ENCODE assay signal across 7 mouse cellular contexts in the genomic region with DNA sequence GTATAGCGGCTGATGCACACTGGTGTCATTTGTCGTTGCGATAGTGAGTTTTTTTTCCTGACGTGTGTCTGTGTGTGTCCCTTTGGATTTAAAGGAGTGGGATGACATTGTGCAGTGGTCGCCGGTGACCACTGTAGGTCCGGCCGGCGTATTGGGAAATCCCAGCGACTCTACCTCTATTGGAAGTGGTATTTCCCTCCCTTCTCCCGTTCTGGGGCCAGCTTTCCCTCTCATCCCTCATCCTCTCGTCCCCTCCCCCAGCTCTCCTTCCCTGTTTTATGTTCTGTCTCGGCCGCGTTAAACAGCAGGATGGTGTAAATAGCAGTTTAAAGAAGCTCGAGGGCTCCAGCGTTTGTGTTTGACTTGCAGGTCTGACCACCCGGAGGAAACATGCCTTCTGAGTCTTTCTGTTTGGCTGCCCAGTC. TPM values are rescaled to one million over a fixed set of nuclear protein-coding genes. Genes with fewer than 3 reads are reported as not detected.
DNase-seq lines count a peak whose midpoint lies in the region; ATAC-seq and TF ChIP-seq lines count a peak whose summit lies in the region.

No protein-coding gene starts in this region.

- peaks cover 50% of the 10 kb centered on the region for H3K79me2 ChIP-seq in macrophage (ENCODE audit: inconsistent target)

- no peaks in the 10 kb centered on the region for H3K27me3 ChIP-seq in Patski
- H3K27me3 ChIP-seq in forebrain, embryonic 15.5 days: no peaks in the 10 kb centered on the region
- H3K27me3 ChIP-seq in hindbrain, embryonic 10.5 days (ENCODE audit: insufficient read depth, poor library complexity, severe bottlenecking): no peaks in the 10 kb centered on the region
- H3K27me3 ChIP-seq in small intestine, adult 2 months (ENCODE audit: control insufficient read depth, insufficient read depth, low read length): no peaks in the 10 kb centered on the region

- H3K27ac ChIP-seq in forebrain, embryonic 15.5 days (replicated peaks): peak overlapping the region; percentile 90
- H3K27ac ChIP-seq in hindbrain, embryonic 10.5 days: peak overlapping the region; percentile 91
- peak overlapping the region; percentile 68 for H3K27ac ChIP-seq in macrophage
- H3K27ac ChIP-seq in small intestine, adult 2 months (ENCODE audit: insufficient read depth, low read depth, low read length): peak overlapping the region; percentile 79

- H3K4me3 ChIP-seq in forebrain, embryonic 15.5 days: peak overlapping the region; percentile 78
- H3K4me3 ChIP-seq in hindbrain, embryonic 10.5 days: peak overlapping the region; percentile 85
- H3K4me3 ChIP-seq in macrophage (ENCODE audit: inconsistent target): peak overlapping the region; percentile 91
- peak overlapping the region; percentile 71 for H3K4me3 ChIP-seq in small intestine, adult 2 months (ENCODE audit: low read depth, low read length)

- H3K4me1 ChIP-seq in forebrain, embryonic 15.5 days: peaks cover 25% of the 10 kb centered on the region
- peaks cover 22% of the 10 kb centered on the region for H3K4me1 ChIP-seq in hindbrain, embryonic 10.5 days (replicated peaks)
- peaks cover 6% of the 10 kb centered on the region; the same call in 1 of the 2 replicates for H3K4me1 ChIP-seq in small intestine, adult 2 months (ENCODE audit: control insufficient read depth, insufficient read depth, insufficient read length, low read length)

- peak; percentile 30 for ATAC-seq in Patski
- peak; percentile 34 for ATAC-seq in cerebellum, adult (ENCODE audit: insufficient number of reproducible peaks, low FRiP score, low TSS enrichment)
- ATAC-seq in forebrain, embryonic 15.5 days (replicated peaks): peak; percentile 58; the same call in 1 of the 2 replicates

- no peak for TF ChIP-seq POLR2A in small intestine, adult 2 months (IDR thresholded peaks at IDR 0.05; ENCODE audit: low read depth, low read length)

- intact Hi-C loops in left cerebral cortex, postnatal 25 days (cut with DNase I): loop anchor here (5.0 kb wide), 1 partner anchor 33 kb away; a partner anchor contains a TSS

- peak overlapping the region; percentile 60 for H3K4me2 ChIP-seq in forebrain, embryonic 15.5 days (replicated peaks)

- peak overlapping the region; percentile 78 for H3K9ac ChIP-seq in forebrain, embryonic 15.5 days (replicated peaks)

- POLR2A ChIA-PET in Patski (lab: Charles Lee): no interaction called here

- no peaks in the 10 kb centered on the region for H3K36me3 ChIP-seq in forebrain, embryonic 15.5 days
- H3K36me3 ChIP-seq in hindbrain, embryonic 10.5 days: peaks cover 4% of the 10 kb centered on the region; the same call in 1 of the 2 replicates
- no peaks in the 10 kb centered on the region for H3K36me3 ChIP-seq in macrophage (ENCODE audit: inconsistent target)
- H3K36me3 ChIP-seq in small intestine, adult 2 months (ENCODE audit: control insufficient read depth, insufficient read depth, low read length): no peaks in the 10 kb centered on the region; the same call in none of the 2 replicates

- TF ChIP-seq CTCF in Patski (IDR thresholded peaks at IDR 0.05): no peak
- TF ChIP-seq CTCF in small intestine, adult 2 months (IDR thresholded peaks at IDR 0.05; ENCODE audit: extremely low read depth, insufficient read length, insufficient replicate concordance, low read depth, low read length): no peak

- no peak for DNase-seq in Patski (ENCODE audit: low read depth, low spot score)
- no peak for DNase-seq in hindbrain, embryonic 10.5 days (ENCODE audit: low spot score)
- peak; percentile 27 to 30 for DNase-seq in left cerebral cortex, postnatal 25 days (ENCODE audit: low spot score in 2 of 2)

- H3K9me3 ChIP-seq in forebrain, embryonic 15.5 days: no peaks in the 10 kb centered on the region
- H3K9me3 ChIP-seq in hindbrain, embryonic 10.5 days: no peaks in the 10 kb centered on the region

- WGBS in forebrain, embryonic 15.5 days: under 1% methylated on average over 18 of the region's 18 CpGs
- WGBS in hindbrain, embryonic 10.5 days: 0% methylated on average over 18 of the region's 18 CpGs
- WGBS in macrophage (ENCODE audit: missing documents): 0% methylated on average over 18 of the region's 18 CpGs
- WGBS in small intestine, adult 2 months: under 1% methylated on average over 18 of the region's 18 CpGs

- CTCF ChIA-PET in Patski (lab: Charles Lee): interaction anchor here (1.3 kb wide), 1 partner anchor 62 kb away, joined by 3 read pairs; no protein-coding TSS in a partner anchor

- in situ Hi-C loops in Patski (cut with MboI; ENCODE audit: low pct_unique_long_range_greater_than_20kb): no loop called here

RNA-seq across cellular contexts. Expression of a gene that starts 0.5 kb away (rescaled TPM):
- polyA plus RNA-seq in Patski (2021) (35.7 TPM), macrophage (2018) (15.6 to 19.5 TPM (median 16.6 TPM) in 3 replicates)
- polyA plus RNA-seq in forebrain, embryonic 15.5 days (2015; fragmentation: Nextera tagmentation; extraction: Ambion mirVana): 47.7 and 53.7 TPM in 2 replicates
- 20.6 and 23.8 TPM in 2 replicates for polyA plus RNA-seq in hindbrain, embryonic 10.5 days (2016; fragmentation: Nextera tagmentation; extraction: Ambion mirVana)
- 100 to 1,000 TPM; 139 to 140 TPM for total RNA-seq in left cerebral cortex, postnatal 25 days (2021)
- 100 to 1,000 TPM; 119 to 257 (median 176) TPM for total RNA-seq in macrophage (2018; cell fraction: chromatin; rRNA removed)
- total RNA-seq in macrophage (2018; cell fraction: cytosol; rRNA removed): 10 to 100 TPM; 14.2 to 35.6 (median 24.8) TPM
- 100 to 1,000 TPM in 4 of 26 experiments, 10 to 100 TPM in 22; 48.7 to 119 (median 82.2) TPM for total RNA-seq in macrophage (2018; cell fraction: nucleus; rRNA removed)
- 6.7 and 14.3 TPM in 2 replicates for polyA plus RNA-seq in small intestine, adult 2 months (2012; rRNA removed)

RNA-seq across cellular contexts. Expression of a gene that starts 30.7 kb away (rescaled TPM):
- polyA plus RNA-seq in Patski (2021): 14.9 TPM
- polyA plus RNA-seq in forebrain, embryonic 15.5 days (2015; fragmentation: Nextera tagmentation; extraction: Ambion mirVana): 23.3 and 24.0 TPM in 2 replicates
- 7.2 and 9.2 TPM in 2 replicates for polyA plus RNA-seq in hindbrain, embryonic 10.5 days (2016; fragmentation: Nextera tagmentation; extraction: Ambion mirVana)
- total RNA-seq in left cerebral cortex, postnatal 25 days (2021): 10 to 100 TPM; 63.5 to 65.9 TPM
- total RNA-seq in macrophage (2018; cell fraction: chromatin; rRNA removed): 1 to 10 TPM in 19 of 26 experiments, under 1 TPM in 6, not detected in 1; 0.24 to 4.7 (median 1.7) TPM
- 1 to 10 TPM; 3.3 to 6.7 (median 5.5) TPM for total RNA-seq in macrophage (2018; cell fraction: cytosol; rRNA removed)
- 1 to 10 TPM; 1.4 to 7.6 (median 3.8) TPM for total RNA-seq in macrophage (2018; cell fraction: nucleus; rRNA removed)
- polyA plus RNA-seq in macrophage (2018): 4.1 to 8.0 TPM (median 4.2 TPM) in 3 replicates
- 1.1 and 1.3 TPM in 2 replicates for polyA plus RNA-seq in small intestine, adult 2 months (2012; rRNA removed)

Comparison
In these comparisons a context has a peak if more than half of its experiments do, and no peak if none do; other contexts are left out.
1. DNase-seq: peak in left cerebral cortex, postnatal 25 days (2 of 2); none in Patski (single experiment) and hindbrain, embryonic 10.5 days (single experiment).
2. Peak in every context shown above with its lines, with median percentiles within 50 percentile points of each other: ATAC-seq, H3K27ac ChIP-seq and H3K4me3 ChIP-seq.